Mouse (Mus musculus) kidney, adult 2 months (tissue): ENCODE data around the gene Agr2.

Experiments
- CTCF ChIP-seq: fragments of 200-500 bp; conservative IDR thresholded peaks from 2 replicates; pipeline ENCODE4 v1.5.1; 2011; ENCODE audit warnings: low read depth, mild to moderate bottlenecking, control low read depth, low read length, moderate library complexity, mixed read lengths; ENCODE audit not compliant: insufficient read depth, insufficient read length
- POLR2A ChIP-seq: fragments of 200-500 bp; IDR thresholded peaks from one replicate; pipeline ENCODE4 v1.6.1; 2011; ENCODE audit warnings: low read depth, low read length, control low read depth

DNA sequence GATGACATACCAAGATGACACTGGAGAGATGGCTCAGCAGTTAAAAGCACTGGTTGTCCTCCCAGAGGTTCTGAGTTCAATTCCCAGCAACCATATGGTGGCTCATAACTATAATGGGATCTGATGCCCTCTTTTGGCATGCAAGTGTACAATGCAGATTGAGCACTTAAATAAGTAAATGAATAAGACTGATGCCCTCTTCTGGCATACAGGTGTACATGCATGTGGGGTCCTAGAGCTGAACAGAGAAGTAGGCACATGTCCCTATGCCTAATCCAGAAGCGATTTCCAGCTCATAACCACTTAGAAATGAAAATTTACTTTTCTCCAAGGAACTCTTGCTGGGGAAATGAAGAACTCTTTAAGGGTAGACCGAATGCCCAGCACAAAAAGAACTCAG, 35.5 kb upstream of the Agr2 start:
- TF ChIP-seq CTCF: 0 out of 2 replicates have a peak, but pooled peaks have one; percentile 10
- no peak for TF ChIP-seq POLR2A
